Mouse (Mus musculus) limb, embryonic 11.5 days (tissue): ENCODE measurements at regions not wholly inside any gene's neighbourhood (a gene's known extent, or its start where the extent isn't known, plus 50 kb on each side); places are given as distances from the start of the nearest gene placed in this dataset.
A peak's percentile ranks its signal among the peaks of the same experiment; 100 is the strongest.

Source experiments
- ATAC-seq: fragments of 200-750 bp; cut with Nextera tagmentation; 2 replicates; pipeline ENCODE4 v1.8.0; 2017; ENCODE audit warnings: low read depth; ENCODE audit not compliant: insufficient number of reproducible peaks, low FRiP score, low TSS enrichment
- DNase-seq: peaks from one replicate; pipeline ENCODE4 v3.0.0-alpha.2; 2015; ENCODE audit warnings: low spot score
- H3K27ac ChIP-seq: fragments of 300-500 bp; sonication (generic); replicated peaks from 2 replicates; pipeline ENCODE4 v1.5.1; 2014; ENCODE audit warnings: low read depth, mild to moderate bottlenecking, low read length
- H3K27me3 ChIP-seq: fragments of 300-500 bp; sonication (generic); 2 replicates; pipeline ENCODE4 v1.6.1; 2014; ENCODE audit warnings: mild to moderate bottlenecking, low read length, mixed read lengths; ENCODE audit not compliant: control insufficient read depth, insufficient read depth
- H3K36me3 ChIP-seq: fragments of 300-500 bp; sonication (generic); 2 replicates; pipeline ENCODE4 v1.6.1; 2014; ENCODE audit warnings: mild to moderate bottlenecking, low read length, moderate library complexity, mixed read lengths; ENCODE audit not compliant: control insufficient read depth, insufficient read depth
- H3K4me1 ChIP-seq: fragments of 300-500 bp; sonication (generic); 2 replicates; pipeline ENCODE4 v1.6.1; 2014; ENCODE audit warnings: low read length, mixed read lengths; ENCODE audit not compliant: control insufficient read depth, insufficient read depth
- H3K4me2 ChIP-seq: fragments of 300-500 bp; sonication (generic); 2 replicates; pipeline ENCODE4 v1.6.1; 2014; ENCODE audit warnings: low read depth, mild to moderate bottlenecking, moderate library complexity; ENCODE audit not compliant: severe bottlenecking
- H3K4me3 ChIP-seq: fragments of 300-500 bp; sonication (generic); 2 replicates; pipeline ENCODE4 v1.5.1; 2014; ENCODE audit warnings: low read depth, low read length
- H3K9ac ChIP-seq: fragments of 300-500 bp; sonication (generic); 2 replicates; pipeline ENCODE4 v1.6.1; 2014; ENCODE audit warnings: mild to moderate bottlenecking, low read length
- H3K9me3 ChIP-seq: fragments of 300-500 bp; sonication (generic); 2 replicates; pipeline ENCODE4 v1.6.1; 2016; ENCODE audit warnings: low read length; ENCODE audit not compliant: control insufficient read depth
- WGBS: fragments of 180-500 bp; shearing (Covaris S2); extraction: QIAGEN DNeasy Blood & Tissue Kit; methylation state at CpG from one replicate; pipeline ENCODE4 v1.1.7; 2014; 5-methylcytosine and 5-hydroxymethylcytosine counted together

GRCm38 (mm10) chr9:115799330-115799729, 109.9 kb upstream of the Gadl1 start:
- H3K27ac ChIP-seq = no peak overlapping the region
- H3K36me3 ChIP-seq = no peaks in the 10 kb centered on the region
- no peaks in the 10 kb centered on the region for H3K9me3 ChIP-seq
- H3K9ac ChIP-seq = no peak overlapping the region
- H3K4me3 ChIP-seq = no peak overlapping the region
- ATAC-seq (no peak), DNase-seq (no peak)
- 85% methylated on average over 3 of the region's 3 CpGs for WGBS
- H3K4me2 ChIP-seq = no peak overlapping the region
- H3K4me1 ChIP-seq = no peaks in the 10 kb centered on the region
- no peaks in the 10 kb centered on the region for H3K27me3 ChIP-seq

DNA sequence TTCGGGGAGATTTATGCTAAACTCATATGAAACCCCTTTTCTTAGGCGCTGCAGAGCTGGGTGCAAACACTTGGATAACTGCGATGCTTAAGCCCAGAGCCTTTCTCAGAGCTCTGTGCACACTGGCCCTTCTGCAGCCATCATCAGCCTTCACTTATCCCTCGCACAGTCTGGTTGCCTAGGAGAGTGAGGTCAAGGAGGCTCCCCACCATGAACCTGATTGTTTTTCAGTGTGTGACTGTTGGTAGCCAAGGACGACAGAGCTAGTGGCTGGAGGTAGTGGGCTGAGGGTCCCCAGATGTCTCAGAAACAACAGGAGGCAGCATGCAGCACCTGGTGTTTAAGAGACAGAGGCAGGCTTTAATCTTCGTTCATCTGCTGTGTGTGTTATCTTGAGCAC, 108.6 kb upstream of the Gadl1 start:
- no peaks in the 10 kb centered on the region for H3K27me3 ChIP-seq
- WGBS = 54% methylated on average over 6 of the region's 6 CpGs
- ATAC-seq = no peak

GRCm38 (mm10) chr9:115803071-115803470, 106.2 kb upstream of the Gadl1 start:
- Histone ChIP-seq H3K9ac (no peak overlapping the region), H3K4me3 (no peak overlapping the region), H3K4me1 (no peaks in the 10 kb centered on the region), H3K36me3 (no peaks in the 10 kb centered on the region), H3K27me3 (no peaks in the 10 kb centered on the region), H3K4me2 (no peak overlapping the region), H3K9me3 (no peaks in the 10 kb centered on the region), H3K27ac (no peak overlapping the region)
- DNase-seq = no peak
- no peak for ATAC-seq
- 66% methylated on average over 3 of the region's 3 CpGs for WGBS

More for the DNA sequence above, 108.6 kb upstream of the Gadl1 start:
- no peak overlapping the region for H3K4me3 ChIP-seq
- H3K27ac ChIP-seq = no peak overlapping the region
- no peaks in the 10 kb centered on the region for H3K36me3 ChIP-seq
- H3K9ac ChIP-seq = no peak overlapping the region
- H3K4me1 ChIP-seq = no peaks in the 10 kb centered on the region
- H3K4me2 ChIP-seq = no peak overlapping the region
- H3K9me3 ChIP-seq = no peaks in the 10 kb centered on the region
- no peak for DNase-seq

DNA sequence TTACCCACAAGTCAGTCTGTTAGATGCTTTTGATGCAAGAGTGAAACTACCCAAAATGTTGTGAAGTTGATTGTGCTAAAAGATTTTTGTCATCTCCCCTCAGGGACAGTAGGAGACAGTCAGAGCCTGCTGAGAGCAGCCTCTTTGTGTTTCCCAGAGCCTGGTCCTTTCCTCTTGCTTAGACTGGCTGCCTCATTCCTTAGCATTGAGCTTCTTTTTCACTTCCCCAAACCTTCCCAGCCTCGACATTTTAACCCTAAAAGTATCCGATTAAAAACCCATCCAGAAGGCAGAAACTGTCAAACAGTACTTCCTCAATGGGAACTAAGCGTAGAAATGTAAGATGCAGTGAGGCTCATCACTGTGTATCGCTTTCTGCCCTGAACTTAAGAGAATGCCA, 104.0 kb upstream of the Gadl1 start:
- H3K9me3 ChIP-seq = no peaks in the 10 kb centered on the region
- no peak overlapping the region for H3K4me2 ChIP-seq
- DNase-seq (no peak), ATAC-seq (no peak)
- no peak overlapping the region for H3K4me3 ChIP-seq
- H3K36me3 ChIP-seq = no peaks in the 10 kb centered on the region
- H3K4me1 ChIP-seq = no peaks in the 10 kb centered on the region
- WGBS = 46% methylated on average over 4 of the region's 4 CpGs
- H3K27ac ChIP-seq = no peak overlapping the region
- H3K27me3 ChIP-seq = no peaks in the 10 kb centered on the region
- H3K9ac ChIP-seq = no peak overlapping the region

GRCm38 (mm10) chr9:115806018-115806702, 103.1 kb upstream of the Gadl1 start:
- Histone ChIP-seq H3K9ac (no peak overlapping the region), H3K4me1 (no peaks in the 10 kb centered on the region), H3K4me3 (no peak overlapping the region), H3K36me3 (no peaks in the 10 kb centered on the region), H3K27me3 (no peaks in the 10 kb centered on the region), H3K27ac (no peak overlapping the region), H3K9me3 (no peaks in the 10 kb centered on the region), H3K4me2 (no peak overlapping the region)
- peak; percentile 23 for DNase-seq
- 22% methylated on average over 10 of the region's 10 CpGs for WGBS
- ATAC-seq = no peak

DNA sequence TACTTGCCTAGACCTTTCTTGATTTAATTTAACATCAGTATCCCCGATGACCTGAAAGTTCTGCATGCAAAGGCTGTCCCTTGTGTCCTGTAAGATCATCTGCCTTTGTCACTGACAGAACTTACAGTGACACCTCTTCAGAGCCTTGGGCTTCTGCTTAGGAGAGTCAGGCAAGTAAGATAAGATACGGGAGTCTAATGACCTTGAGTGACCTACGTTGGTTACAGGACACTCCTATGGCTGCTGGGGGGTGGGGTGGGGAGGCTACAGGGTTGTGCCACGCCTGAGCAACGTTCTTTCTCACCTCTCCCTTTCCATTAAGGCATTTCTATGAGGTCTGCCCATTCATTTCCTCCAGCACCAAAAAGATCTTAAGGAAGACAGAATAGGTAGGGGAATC, 69.1 kb upstream of the Gadl1 start:
- DNase-seq = no peak
- Histone ChIP-seq H3K27ac (no peak overlapping the region), H3K4me3 (no peak overlapping the region), H3K36me3 (no peaks in the 10 kb centered on the region), H3K4me1 (no peaks in the 10 kb centered on the region), H3K27me3 (no peaks in the 10 kb centered on the region), H3K9me3 (no peaks in the 10 kb centered on the region), H3K9ac (no peak overlapping the region), H3K4me2 (no peak overlapping the region)
- ATAC-seq = no peak
- WGBS = 61% methylated on average over 5 of the region's 5 CpGs

GRCm38 (mm10) chr9:115840791-115841190, 68.5 kb upstream of the Gadl1 start:
- H3K4me2 ChIP-seq = no peak overlapping the region
- H3K36me3 ChIP-seq = no peaks in the 10 kb centered on the region
- WGBS = 84% methylated on average over 8 of the region's 8 CpGs
- H3K9me3 ChIP-seq = no peaks in the 10 kb centered on the region
- DNase-seq (no peak), ATAC-seq (no peak)
- H3K4me3 ChIP-seq = no peak overlapping the region
- H3K27ac ChIP-seq = no peak overlapping the region
- no peaks in the 10 kb centered on the region for H3K27me3 ChIP-seq
- H3K9ac ChIP-seq = no peak overlapping the region
- no peaks in the 10 kb centered on the region for H3K4me1 ChIP-seq

GRCm38 (mm10) chr9:115841684-115842083, 67.6 kb upstream of the Gadl1 start:
- no peak overlapping the region for H3K9ac ChIP-seq
- no peaks in the 10 kb centered on the region for H3K36me3 ChIP-seq
- DNase-seq (no peak), ATAC-seq (no peak)
- no peak overlapping the region for H3K27ac ChIP-seq
- H3K4me3 ChIP-seq = no peak overlapping the region
- no peaks in the 10 kb centered on the region for H3K9me3 ChIP-seq
- no peaks in the 10 kb centered on the region for H3K27me3 ChIP-seq
- H3K4me2 ChIP-seq = no peak overlapping the region
- WGBS = 89% methylated on average over 10 of the region's 10 CpGs
- H3K4me1 ChIP-seq = no peaks in the 10 kb centered on the region

GRCm38 (mm10) chr9:115844340-115844739, 64.9 kb upstream of the Gadl1 start:
- ATAC-seq (no peak), DNase-seq (no peak)
- no peak overlapping the region for H3K27ac ChIP-seq
- H3K4me3 ChIP-seq = no peak overlapping the region
- no peaks in the 10 kb centered on the region for H3K27me3 ChIP-seq
- H3K9me3 ChIP-seq = no peaks in the 10 kb centered on the region
- no peak overlapping the region for H3K4me2 ChIP-seq
- WGBS = 66% methylated on average over 4 of the region's 4 CpGs
- H3K36me3 ChIP-seq = no peaks in the 10 kb centered on the region
- H3K4me1 ChIP-seq = no peaks in the 10 kb centered on the region
- no peak overlapping the region for H3K9ac ChIP-seq
